Mouse (Mus musculus): Measurements from ENCODE around the gene Lmo7. TPM values are rescaled to one million over a fixed set of nuclear protein-coding genes. Genes with fewer than 3 reads are reported as not detected.

Gene Lmo7
- polyA plus RNA-seq, 1 experiment from 2014 or later: not detected

- H3K79me2 ChIP-seq (ENCODE audit: inconsistent target): no peaks in the 10 kb centered on the region
- 38% methylated on average over 5 of the region's 5 CpGs for WGBS (ENCODE audit: missing documents)
- no peaks in the 10 kb centered on the region for H3K36me3 ChIP-seq (ENCODE audit: inconsistent target)
- no peak overlapping the region for H3K27ac ChIP-seq
- no peak overlapping the region for H3K4me3 ChIP-seq (ENCODE audit: inconsistent target)
Observed at GRCm38 (mm10) chr14:101797930-101798500, 68.3 kb downstream of the Lmo7 start.

- H3K4me3 ChIP-seq (ENCODE audit: inconsistent target): no peak overlapping the region
- no peaks in the 10 kb centered on the region for H3K36me3 ChIP-seq (ENCODE audit: inconsistent target)
- H3K79me2 ChIP-seq (ENCODE audit: inconsistent target): no peaks in the 10 kb centered on the region
- 97% methylated on average over 2 of the region's 2 CpGs for WGBS (ENCODE audit: missing documents)
- H3K27ac ChIP-seq: no peak overlapping the region
Observed at GRCm38 (mm10) chr14:101798766-101799165, 69.0 kb downstream of the Lmo7 start.

- no peak overlapping the region for H3K4me3 ChIP-seq (ENCODE audit: inconsistent target)
- no peaks in the 10 kb centered on the region for H3K79me2 ChIP-seq (ENCODE audit: inconsistent target)
- 69% methylated on average over 1 of the region's 1 CpGs for WGBS (ENCODE audit: missing documents)
- no peak overlapping the region for H3K27ac ChIP-seq
- no peaks in the 10 kb centered on the region for H3K36me3 ChIP-seq (ENCODE audit: inconsistent target)
Observed at GRCm38 (mm10) chr14:101801674-101802073, 71.9 kb downstream of the Lmo7 start.

- H3K79me2 ChIP-seq (ENCODE audit: inconsistent target): no peaks in the 10 kb centered on the region
- WGBS (ENCODE audit: missing documents): 30% methylated on average over 4 of the region's 4 CpGs
- no peaks in the 10 kb centered on the region for H3K36me3 ChIP-seq (ENCODE audit: inconsistent target)
- H3K27ac ChIP-seq: no peak overlapping the region
- no peak overlapping the region for H3K4me3 ChIP-seq (ENCODE audit: inconsistent target)
Observed at GRCm38 (mm10) chr14:101804119-101804518, 74.4 kb downstream of the Lmo7 start.

GRCm38 (mm10) chr14:101804562-101805327 is 75.0 kb downstream of the Lmo7 start:
- 87% methylated on average over 4 of the region's 4 CpGs for WGBS (ENCODE audit: missing documents)
- H3K4me3 ChIP-seq (ENCODE audit: inconsistent target): no peak overlapping the region
- no peak overlapping the region for H3K27ac ChIP-seq
- no peaks in the 10 kb centered on the region for H3K36me3 ChIP-seq (ENCODE audit: inconsistent target)
- H3K79me2 ChIP-seq (ENCODE audit: inconsistent target): no peaks in the 10 kb centered on the region

GRCm38 (mm10) chr14:101805328-101805697 is 75.6 kb downstream of the Lmo7 start:
- H3K27ac ChIP-seq: no peak overlapping the region
- no peaks in the 10 kb centered on the region for H3K79me2 ChIP-seq (ENCODE audit: inconsistent target)
- no peak overlapping the region for H3K4me3 ChIP-seq (ENCODE audit: inconsistent target)
- H3K36me3 ChIP-seq (ENCODE audit: inconsistent target): no peaks in the 10 kb centered on the region
- WGBS (ENCODE audit: missing documents): 98% methylated on average over 7 of the region's 7 CpGs

GRCm38 (mm10) chr14:101806058-101806457 is 76.3 kb downstream of the Lmo7 start:
- WGBS (ENCODE audit: missing documents): 97% methylated on average over 4 of the region's 5 CpGs
- no peak overlapping the region for H3K4me3 ChIP-seq (ENCODE audit: inconsistent target)
- H3K79me2 ChIP-seq (ENCODE audit: inconsistent target): no peaks in the 10 kb centered on the region
- H3K27ac ChIP-seq: no peak overlapping the region
- no peaks in the 10 kb centered on the region for H3K36me3 ChIP-seq (ENCODE audit: inconsistent target)

GRCm38 (mm10) chr14:101806607-101807006 is 76.8 kb downstream of the Lmo7 start:
- Histone ChIP-seq H3K4me3 (ENCODE audit: inconsistent target) (no peak overlapping the region), H3K79me2 (ENCODE audit: inconsistent target) (no peaks in the 10 kb centered on the region)
- WGBS (ENCODE audit: missing documents): 97% methylated on average over 4 of the region's 4 CpGs

GRCm38 (mm10) chr14:101816450-101816849 is 86.7 kb downstream of the Lmo7 start:
- WGBS (ENCODE audit: missing documents): 92% methylated on average over 5 of the region's 5 CpGs
- H3K36me3 ChIP-seq (ENCODE audit: inconsistent target): no peaks in the 10 kb centered on the region
- no peaks in the 10 kb centered on the region for H3K79me2 ChIP-seq (ENCODE audit: inconsistent target)

More at GRCm38 (mm10) chr14:101806607-101807006, 76.8 kb downstream of the Lmo7 start:
- H3K36me3 ChIP-seq (ENCODE audit: inconsistent target): no peaks in the 10 kb centered on the region
- H3K27ac ChIP-seq: no peak overlapping the region

GRCm38 (mm10) chr14:101822390-101822789 is 92.6 kb downstream of the Lmo7 start:
- H3K36me3 ChIP-seq (ENCODE audit: inconsistent target): no peaks in the 10 kb centered on the region
- H3K27ac ChIP-seq: no peak overlapping the region
- no peak overlapping the region for H3K4me3 ChIP-seq (ENCODE audit: inconsistent target)
- WGBS (ENCODE audit: missing documents): 83% methylated on average over 6 of the region's 6 CpGs
- no peaks in the 10 kb centered on the region for H3K79me2 ChIP-seq (ENCODE audit: inconsistent target)

More at GRCm38 (mm10) chr14:101816450-101816849, 86.7 kb downstream of the Lmo7 start:
- Histone ChIP-seq H3K27ac (no peak overlapping the region), H3K4me3 (ENCODE audit: inconsistent target) (no peak overlapping the region)

GRCm38 (mm10) chr14:101822871-101823270 is 93.1 kb downstream of the Lmo7 start:
- no peaks in the 10 kb centered on the region for H3K79me2 ChIP-seq (ENCODE audit: inconsistent target)
- no peaks in the 10 kb centered on the region for H3K36me3 ChIP-seq (ENCODE audit: inconsistent target)
- no peak overlapping the region for H3K4me3 ChIP-seq (ENCODE audit: inconsistent target)
- H3K27ac ChIP-seq: no peak overlapping the region
- 94% methylated on average over 4 of the region's 4 CpGs for WGBS (ENCODE audit: missing documents)

- Histone ChIP-seq H3K36me3 (ENCODE audit: inconsistent target) (no peaks in the 10 kb centered on the region), H3K79me2 (ENCODE audit: inconsistent target) (no peaks in the 10 kb centered on the region), H3K27ac (no peak overlapping the region), H3K4me3 (ENCODE audit: inconsistent target) (no peak overlapping the region)
- WGBS (ENCODE audit: missing documents): 63% methylated on average over 5 of the region's 5 CpGs
Observed at GRCm38 (mm10) chr14:101829676-101830075, 99.9 kb downstream of the Lmo7 start.

- 4% methylated on average over 6 of the region's 6 CpGs for WGBS (ENCODE audit: missing documents)
- no peak overlapping the region for H3K4me3 ChIP-seq (ENCODE audit: inconsistent target)
Observed at GRCm38 (mm10) chr14:101830116-101830515, 100.4 kb downstream of the Lmo7 start.

GRCm38 (mm10) chr14:101834109-101834508 is 104.4 kb downstream of the Lmo7 start:
- 8% methylated on average over 3 of the region's 3 CpGs for WGBS (ENCODE audit: missing documents)

More at GRCm38 (mm10) chr14:101830116-101830515, 100.4 kb downstream of the Lmo7 start:
- no peaks in the 10 kb centered on the region for H3K79me2 ChIP-seq (ENCODE audit: inconsistent target)
- no peak overlapping the region for H3K27ac ChIP-seq
- no peaks in the 10 kb centered on the region for H3K36me3 ChIP-seq (ENCODE audit: inconsistent target)

GRCm38 (mm10) chr14:101836401-101836800 is 106.6 kb downstream of the Lmo7 start:
- Histone ChIP-seq H3K36me3 (ENCODE audit: inconsistent target) (no peaks in the 10 kb centered on the region), H3K4me3 (ENCODE audit: inconsistent target) (no peak overlapping the region), H3K27ac (no peak overlapping the region), H3K79me2 (ENCODE audit: inconsistent target) (no peaks in the 10 kb centered on the region)
- 88% methylated on average over 2 of the region's 2 CpGs for WGBS (ENCODE audit: missing documents)

More at GRCm38 (mm10) chr14:101834109-101834508, 104.4 kb downstream of the Lmo7 start:
- H3K79me2 ChIP-seq (ENCODE audit: inconsistent target): no peaks in the 10 kb centered on the region
- H3K36me3 ChIP-seq (ENCODE audit: inconsistent target): no peaks in the 10 kb centered on the region
- no peak overlapping the region for H3K27ac ChIP-seq
- no peak overlapping the region for H3K4me3 ChIP-seq (ENCODE audit: inconsistent target)
